Mouse (Mus musculus): ENCODE results near the gene Gm49395. TPM values are rescaled to one million over a fixed set of nuclear protein-coding genes. Genes with fewer than 3 reads are reported as not detected.
A peak's percentile ranks its signal among the peaks of the same experiment; 100 is the strongest.

Gm49395 gene
- polyA plus RNA-seq, 1 experiment from 2014 or later, result 7.4 TPM

GRCm38 (mm10) chr13:115025394-115025793 is 76.3 kb downstream of the Gm49395 start:
- no peak overlapping the region for H3K27ac ChIP-seq (ENCODE audit: low read depth, low read length)
- H3K4me2 ChIP-seq (replicated peaks; ENCODE audit: low read depth), result no peak overlapping the region
- no peaks in the 10 kb centered on the region for H3K27me3 ChIP-seq (replicated peaks; ENCODE audit: control insufficient read depth, insufficient read depth, low read length)
- no peak overlapping the region for H3K9ac ChIP-seq (ENCODE audit: low read depth, low read length)
- H3K36me3 ChIP-seq (ENCODE audit: control insufficient read depth, insufficient read depth), result no peaks in the 10 kb centered on the region
- 67% methylated on average over 3 of the region's 3 CpGs for WGBS
- no peak for ATAC-seq
- H3K9me3 ChIP-seq (ENCODE audit: control insufficient read depth), result no peaks in the 10 kb centered on the region
- no peak for TF ChIP-seq CTCF (IDR thresholded peaks at IDR 0.05; ENCODE audit: low read depth)
- no peaks in the 10 kb centered on the region; the same call in 1 of the 2 replicates for H3K4me1 ChIP-seq (replicated peaks; ENCODE audit: control insufficient read depth, insufficient read depth, low read length)
- H3K4me3 ChIP-seq (ENCODE audit: low read depth, low read length), result no peak overlapping the region

- Histone ChIP-seq H3K4me1 (replicated peaks; ENCODE audit: control insufficient read depth, insufficient read depth, low read length) (no peaks in the 10 kb centered on the region; the same call in 1 of the 2 replicates), H3K27ac (ENCODE audit: low read depth, low read length) (no peak overlapping the region), H3K36me3 (ENCODE audit: control insufficient read depth, insufficient read depth) (no peaks in the 10 kb centered on the region), H3K4me3 (ENCODE audit: low read depth, low read length) (no peak overlapping the region), H3K4me2 (replicated peaks; ENCODE audit: low read depth) (no peak overlapping the region), H3K9me3 (ENCODE audit: control insufficient read depth) (no peaks in the 10 kb centered on the region), H3K9ac (ENCODE audit: low read depth, low read length) (no peak overlapping the region), H3K27me3 (replicated peaks; ENCODE audit: control insufficient read depth, insufficient read depth, low read length) (no peaks in the 10 kb centered on the region)
- TF ChIP-seq CTCF (IDR thresholded peaks at IDR 0.05; ENCODE audit: low read depth), result no peak
- no peak for ATAC-seq
- WGBS, result 90% methylated on average over 6 of the region's 6 CpGs
Observed at GRCm38 (mm10) chr13:115022117-115022787, 79.5 kb downstream of the Gm49395 start.

- H3K4me3 ChIP-seq (ENCODE audit: low read depth, low read length), result no peak overlapping the region
- H3K27me3 ChIP-seq (replicated peaks; ENCODE audit: control insufficient read depth, insufficient read depth, low read length), result no peaks in the 10 kb centered on the region
- no peaks in the 10 kb centered on the region for H3K9me3 ChIP-seq (ENCODE audit: control insufficient read depth)
- no peaks in the 10 kb centered on the region; the same call in 1 of the 2 replicates for H3K4me1 ChIP-seq (replicated peaks; ENCODE audit: control insufficient read depth, insufficient read depth, low read length)
- H3K27ac ChIP-seq (ENCODE audit: low read depth, low read length), result no peak overlapping the region
- no peak overlapping the region for H3K4me2 ChIP-seq (replicated peaks; ENCODE audit: low read depth)
- H3K36me3 ChIP-seq (ENCODE audit: control insufficient read depth, insufficient read depth), result no peaks in the 10 kb centered on the region
- no peak overlapping the region for H3K9ac ChIP-seq (ENCODE audit: low read depth, low read length)
- ATAC-seq, result peak; percentile 31
- no peak for TF ChIP-seq CTCF (IDR thresholded peaks at IDR 0.05; ENCODE audit: low read depth)
- WGBS, result 49% methylated on average over 10 of the region's 10 CpGs
Observed at GRCm38 (mm10) chr13:115021411-115021810, 80.3 kb downstream of the Gm49395 start.

- H3K9me3 ChIP-seq (ENCODE audit: control insufficient read depth), result no peaks in the 10 kb centered on the region
- WGBS, result 84% methylated on average over 4 of the region's 4 CpGs
- no peak for TF ChIP-seq CTCF (IDR thresholded peaks at IDR 0.05; ENCODE audit: low read depth)
Observed at GRCm38 (mm10) chr13:115020727-115021126, 81.0 kb downstream of the Gm49395 start.

GRCm38 (mm10) chr13:115017545-115017944 is 84.2 kb downstream of the Gm49395 start:
- H3K4me2 ChIP-seq (replicated peaks; ENCODE audit: low read depth), result no peak overlapping the region
- no peak overlapping the region for H3K4me3 ChIP-seq (ENCODE audit: low read depth, low read length)
- no peak for ATAC-seq
- no peaks in the 10 kb centered on the region; the same call in 1 of the 2 replicates for H3K4me1 ChIP-seq (replicated peaks; ENCODE audit: control insufficient read depth, insufficient read depth, low read length)
- WGBS, result 93% methylated on average over 9 of the region's 9 CpGs
- no peak overlapping the region for H3K27ac ChIP-seq (ENCODE audit: low read depth, low read length)
- no peaks in the 10 kb centered on the region for H3K27me3 ChIP-seq (replicated peaks; ENCODE audit: control insufficient read depth, insufficient read depth, low read length)
- 0 out of 2 replicates have a peak, but pooled peaks cover 5% of the 10 kb centered on the region for H3K36me3 ChIP-seq (ENCODE audit: control insufficient read depth, insufficient read depth)
- TF ChIP-seq CTCF (IDR thresholded peaks at IDR 0.05; ENCODE audit: low read depth), result no peak
- no peak overlapping the region for H3K9ac ChIP-seq (ENCODE audit: low read depth, low read length)
- no peaks in the 10 kb centered on the region for H3K9me3 ChIP-seq (ENCODE audit: control insufficient read depth)

More at GRCm38 (mm10) chr13:115020727-115021126, 81.0 kb downstream of the Gm49395 start:
- no peaks in the 10 kb centered on the region for H3K36me3 ChIP-seq (ENCODE audit: control insufficient read depth, insufficient read depth)
- no peak overlapping the region for H3K4me2 ChIP-seq (replicated peaks; ENCODE audit: low read depth)
- H3K9ac ChIP-seq (ENCODE audit: low read depth, low read length), result no peak overlapping the region
- no peak overlapping the region for H3K27ac ChIP-seq (ENCODE audit: low read depth, low read length)
- no peaks in the 10 kb centered on the region; the same call in 1 of the 2 replicates for H3K4me1 ChIP-seq (replicated peaks; ENCODE audit: control insufficient read depth, insufficient read depth, low read length)
- H3K4me3 ChIP-seq (ENCODE audit: low read depth, low read length), result no peak overlapping the region
- H3K27me3 ChIP-seq (replicated peaks; ENCODE audit: control insufficient read depth, insufficient read depth, low read length), result no peaks in the 10 kb centered on the region
- no peak for ATAC-seq

- no peak overlapping the region for H3K4me2 ChIP-seq (replicated peaks; ENCODE audit: low read depth)
- no peak for ATAC-seq
- peaks cover 5% of the 10 kb centered on the region; the same call in 1 of the 2 replicates for H3K36me3 ChIP-seq (ENCODE audit: control insufficient read depth, insufficient read depth)
- H3K27ac ChIP-seq (ENCODE audit: low read depth, low read length), result no peak overlapping the region
- H3K4me3 ChIP-seq (ENCODE audit: low read depth, low read length), result no peak overlapping the region
- TF ChIP-seq CTCF (IDR thresholded peaks at IDR 0.05; ENCODE audit: low read depth), result no peak
- H3K27me3 ChIP-seq (replicated peaks; ENCODE audit: control insufficient read depth, insufficient read depth, low read length), result no peaks in the 10 kb centered on the region
- no peaks in the 10 kb centered on the region for H3K9me3 ChIP-seq (ENCODE audit: control insufficient read depth)
- H3K9ac ChIP-seq (ENCODE audit: low read depth, low read length), result no peak overlapping the region
- 77% methylated on average over 6 of the region's 6 CpGs for WGBS
- H3K4me1 ChIP-seq (replicated peaks; ENCODE audit: control insufficient read depth, insufficient read depth, low read length), result no peaks in the 10 kb centered on the region
Observed at GRCm38 (mm10) chr13:115011547-115011946, 90.2 kb downstream of the Gm49395 start.

Data from intestine, postnatal 0 days (tissue).